ENCODE assay signal across 18 mouse cellular contexts in the genomic region with DNA sequence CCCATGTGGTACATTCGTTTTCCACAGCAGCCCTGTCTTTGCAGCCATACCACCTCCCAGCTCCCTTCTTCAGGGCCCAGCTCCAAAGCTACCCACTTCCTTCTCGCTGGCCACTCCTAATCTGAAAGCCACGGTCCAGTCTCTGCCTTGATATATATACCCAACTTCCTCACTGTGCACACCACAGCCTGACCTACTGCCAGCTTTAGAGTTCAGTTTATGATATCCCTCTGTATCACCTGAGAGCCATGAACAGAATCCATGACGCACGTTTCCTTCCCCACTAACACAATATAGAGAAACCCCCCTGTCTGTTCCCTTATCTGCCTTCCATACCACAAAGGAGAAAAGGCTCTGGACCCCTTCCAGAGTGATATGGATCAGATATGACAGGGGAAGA.
A peak's percentile ranks its signal among the peaks of the same experiment; 100 is the strongest.
DNase-seq lines count a peak whose midpoint lies in the region; ATAC-seq and TF ChIP-seq lines count a peak whose summit lies in the region.
"Had no signal": no experiment of that assay in that cellular context is flagged by ENCODE, and none has a peak within 500 bp of the region (broad histone marks: within the 10 kb centered on the region; RNA-seq: fewer than 3 reads in every experiment).

No protein-coding gene starts in this region.

- ATAC-seq in heart, embryonic 16.5 days (replicated peaks; ENCODE audit: extremely low read depth, insufficient read depth, low FRiP score), result no peak
- ATAC-seq in hematopoietic stem cell, adult 5-6 weeks (replicated peaks in 1 of 2; ENCODE audit: insufficient read depth in 1 of 2, low FRiP score in 2 of 2, low TSS enrichment in 1 of 2, low read depth in 1 of 2, poor library complexity in 2 of 2, severe bottlenecking in 2 of 2), result peak; percentile 78 to 90
- peak; percentile 58 for ATAC-seq in neutrophil, adult 5-6 weeks (ENCODE audit: extremely low read depth, insufficient number of reproducible peaks, low FRiP score, poor library complexity, severe bottlenecking)
- ATAC-seq: forebrain, embryonic 16.5 days had no signal

- H3K4me1 ChIP-seq in heart, embryonic 16.5 days (ENCODE audit: control insufficient read depth, insufficient read depth, low read length), result peaks cover 75% of the 10 kb centered on the region
- peaks cover 70% of the 10 kb centered on the region for H3K4me1 ChIP-seq in heart, embryonic 10.5 days
- peaks cover 3 to 23% of the 10 kb centered on the region in 2 experiments for H3K4me1 ChIP-seq in MEL (ENCODE audit: control insufficient read depth in 1 of 2, insufficient read depth in 2 of 2, low read length in 2 of 2)

- H3K9me3 ChIP-seq in heart, embryonic 16.5 days (replicated peaks; ENCODE audit: control insufficient read depth, low read length), result no peaks in the 10 kb centered on the region
- no peaks in the 10 kb centered on the region for H3K9me3 ChIP-seq in heart, embryonic 10.5 days
- H3K9me3 ChIP-seq in MEL (replicated peaks; ENCODE audit: insufficient read depth, low read length), result no peaks in the 10 kb centered on the region
- H3K9me3 ChIP-seq: embryonic facial prominence, embryonic 10.5 days; hindbrain, embryonic 13.5 days; neural tube, embryonic 13.5 days had no signal

- no peak overlapping the region for H3K4me3 ChIP-seq in heart, embryonic 16.5 days (ENCODE audit: low read length)
- no peak overlapping the region for H3K4me3 ChIP-seq in heart, embryonic 10.5 days
- H3K4me3 ChIP-seq in MEL (ENCODE audit: control insufficient read depth in 1 of 2, insufficient read depth in 1 of 2, low read depth in 2 of 2, low read length in 2 of 2), result no peak overlapping the region
- H3K4me3 ChIP-seq: embryonic facial prominence, embryonic 10.5 days; hindbrain, embryonic 13.5 days; myocyte; neural tube, embryonic 13.5 days had no signal

- peak; percentile 67 to 68; a peak in 3 of 4 replicates for TF ChIP-seq EP300 in MEL (IDR thresholded peaks at IDR 0.05; ENCODE audit: low read depth in 1 of 2, low read length in 2 of 2)

- 44% methylated on average over 5 of the region's 5 CpGs for WGBS in heart, embryonic 16.5 days
- WGBS in heart, embryonic 10.5 days, result 58% methylated on average over 5 of the region's 5 CpGs

- TF ChIP-seq CTCF in MEL (IDR thresholded peaks at IDR 0.05 in 2 of 3, conservative IDR thresholded peaks at IDR 0.05 in 1 of 3; ENCODE audit: control insufficient read depth in 1 of 3, insufficient read depth in 1 of 3, low read depth in 2 of 3, low read length in 3 of 3, poor library complexity in 1 of 3, severe bottlenecking in 1 of 3), result no peak

- TF ChIP-seq POLR2A in MEL (IDR thresholded peaks at IDR 0.05; ENCODE audit: control insufficient read depth in 1 of 2, insufficient read depth in 1 of 2, low read depth in 1 of 2, low read length in 2 of 2, poor library complexity in 1 of 2), result no peak

- peak overlapping the region; percentile 8; the same call in 1 of the 2 replicates for H3K27ac ChIP-seq in heart, embryonic 16.5 days (ENCODE audit: low read length)
- no peak overlapping the region for H3K27ac ChIP-seq in heart, embryonic 10.5 days
- H3K27ac ChIP-seq in MEL (ENCODE audit: control insufficient read depth, low read depth, low read length), result peak overlapping the region; percentile 44; the same call in 1 of the 2 replicates
- H3K27ac ChIP-seq: embryonic facial prominence, embryonic 10.5 days; hindbrain, embryonic 13.5 days; kidney, postnatal 0 days; neural tube, embryonic 13.5 days had no signal

- no peak overlapping the region for H3K9ac ChIP-seq in heart, embryonic 16.5 days (ENCODE audit: low read length)
- no peak overlapping the region for H3K9ac ChIP-seq in MEL (ENCODE audit: control insufficient read depth, low read depth, low read length, poor library complexity, severe bottlenecking)
- H3K9ac ChIP-seq: hindbrain, embryonic 13.5 days; neural tube, embryonic 13.5 days had no signal

- TF ChIP-seq RAD21 in MEL (IDR thresholded peaks at IDR 0.05; ENCODE audit: low read depth, low read length), result no peak

- no peaks in the 10 kb centered on the region for H3K27me3 ChIP-seq in heart, embryonic 16.5 days (ENCODE audit: control insufficient read depth, insufficient read depth, low read length)
- H3K27me3 ChIP-seq in heart, embryonic 10.5 days (ENCODE audit: insufficient read depth, poor library complexity, severe bottlenecking), result no peaks in the 10 kb centered on the region
- no peaks in the 10 kb centered on the region for H3K27me3 ChIP-seq in MEL (ENCODE audit: control insufficient read depth in 1 of 2, insufficient read depth in 2 of 2, low read length in 2 of 2)
- H3K27me3 ChIP-seq: hindbrain, embryonic 13.5 days; neural tube, embryonic 13.5 days had no signal

- H3K4me2 ChIP-seq in heart, embryonic 16.5 days (ENCODE audit: low read depth, low read length), result no peak overlapping the region
- H3K4me2 ChIP-seq: hindbrain, embryonic 13.5 days; neural tube, embryonic 13.5 days had no signal

- H3K36me3 ChIP-seq in heart, embryonic 16.5 days (ENCODE audit: control insufficient read depth, insufficient read depth), result no peaks in the 10 kb centered on the region
- H3K36me3 ChIP-seq in heart, embryonic 10.5 days, result no peaks in the 10 kb centered on the region
- H3K36me3 ChIP-seq in MEL (ENCODE audit: control insufficient read depth in 1 of 2, insufficient read depth in 2 of 2, low read length in 2 of 2), result peaks cover 0 to 22% of the 10 kb centered on the region in 2 experiments; a peak in 2 of 4 replicates
- H3K36me3 ChIP-seq: hindbrain, embryonic 13.5 days; neural tube, embryonic 13.5 days had no signal

- peaks cover 66% of the 10 kb centered on the region for H3K79me2 ChIP-seq in MEL (ENCODE audit: control insufficient read depth, insufficient read depth, low read length, poor library complexity)

- no peak for DNase-seq in heart, embryonic 10.5 days (ENCODE audit: low spot score)
- peak; percentile 59 for DNase-seq in MEL (ENCODE audit: low read depth, low spot score)
- no peak for DNase-seq in ovary, postnatal 36 days (ENCODE audit: low spot score)
- DNase-seq in left cerebral cortex, adult 8-10 months (ENCODE audit: low spot score in 2 of 2), result no peak
- DNase-seq: adrenal gland, postnatal 14 days; cerebellum, adult 9-10 months; heart, postnatal 10 days; kidney, adult 2 months; midbrain, embryonic 14.5 days had no signal

TF ChIP-seq in MEL, 35 proteins besides CTCF, POLR2A, EP300 and RAD21:
- TF ChIP-seq ZMIZ1 (IDR thresholded peaks at IDR 0.05; ENCODE audit: low read depth, low read length) (no peak), BHLHE40 (IDR thresholded peaks at IDR 0.05; ENCODE audit: borderline replicate concordance, low read depth, low read length) (peak; percentile 55; the same call in 1 of the 2 replicates), TCF12 (IDR thresholded peaks at IDR 0.05; ENCODE audit: low read depth, low read length) (peak; percentile 70), SIN3A (IDR thresholded peaks at IDR 0.05; ENCODE audit: low read length) (peak; percentile 58; the same call in 1 of the 2 replicates), TAL1 (IDR thresholded peaks at IDR 0.05; ENCODE audit: low read length) (peak; percentile 19; the same call in 1 of the 2 replicates), ZNF384 (IDR thresholded peaks at IDR 0.05; ENCODE audit: low read depth, low read length) (no peak), MYC (IDR thresholded peaks at IDR 0.05; ENCODE audit: low read depth, low read length) (0 out of 2 replicates have a peak, but pooled peaks have one; percentile 31), ETS1 (IDR thresholded peaks at IDR 0.05; ENCODE audit: low read depth, low read length) (peak; percentile 63), RCOR1 (IDR thresholded peaks at IDR 0.05; ENCODE audit: low read depth, low read length) (peak; percentile 52; the same call in 1 of the 2 replicates), GATA1 (IDR thresholded peaks at IDR 0.05; ENCODE audit: low read depth, low read length) (peak; percentile 81), CHD2 (IDR thresholded peaks at IDR 0.05; ENCODE audit: low read length) (no peak), MEF2A (IDR thresholded peaks at IDR 0.05; ENCODE audit: extremely low read depth, insufficient replicate concordance, low read depth, low read length, poor library complexity, severe bottlenecking) (no peak)
TF ChIP-seq in MEL: peak in this region for 8.
